Mouse (Mus musculus): Measurements from ENCODE around the gene Gm17651.

Gm17651 gene

DNA sequence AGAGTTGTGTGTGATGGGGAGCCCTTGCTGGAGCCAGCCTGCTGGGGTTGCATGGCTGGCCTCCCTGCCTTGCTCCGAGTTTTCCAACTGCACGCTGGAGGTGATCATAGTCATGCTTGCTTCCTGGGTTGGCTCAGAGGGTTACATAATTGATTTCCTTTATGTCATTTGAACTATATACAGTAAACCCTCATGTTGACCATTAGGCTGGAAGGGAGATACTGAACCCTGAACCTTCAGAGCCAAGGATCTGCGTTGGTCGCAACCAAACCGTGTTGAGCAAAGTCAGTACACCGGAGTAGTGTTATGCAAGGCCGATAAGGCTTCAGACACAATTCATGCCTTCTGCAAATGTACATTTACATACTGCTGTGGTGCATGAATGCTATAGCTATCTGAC, 46.6 kb downstream of the Gm17651 start:
- DNase-seq, result peak; percentile 12

DNA sequence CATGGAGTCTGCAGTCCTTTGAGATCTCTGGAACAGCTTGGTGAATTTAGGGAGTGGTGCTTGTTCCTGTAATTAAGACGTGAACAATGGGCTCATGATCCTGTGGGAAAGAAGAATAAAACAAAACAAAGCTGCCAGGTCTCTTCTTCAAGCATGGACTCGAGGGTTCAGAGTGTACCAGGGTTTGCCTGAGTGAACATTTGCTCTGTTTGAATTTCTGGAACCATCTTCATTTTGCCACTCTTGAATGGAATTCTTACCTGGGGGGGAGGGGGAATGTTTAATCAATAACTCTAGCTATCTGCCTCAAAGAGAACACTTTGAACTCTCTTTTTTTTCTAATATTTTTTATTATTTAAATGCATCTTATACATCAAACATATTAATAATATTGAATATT, 49.9 kb downstream of the Gm17651 start:
- DNase-seq, result no peak

Data from lung, postnatal 36 days (tissue).